Mouse (Mus musculus) activated CD4-positive, CD25-positive, alpha-beta regulatory T cell, adult 9 weeks (primary cell): ENCODE results near the gene Adarb1. TPM values are rescaled to one million over a fixed set of nuclear protein-coding genes. Genes with fewer than 3 reads are reported as not detected.

ENCODE experiments used
- polyA plus RNA-seq: library from polyadenylated mRNA; unstranded; fragments of 100-300 nt; shearing (Covaris generic); gene quantifications from one replicate; pipeline ENCODE4 v1.2.1, GENCODE M21; 2017

Adarb1 gene
- polyA plus RNA-seq: 1.1 TPM

DNA sequence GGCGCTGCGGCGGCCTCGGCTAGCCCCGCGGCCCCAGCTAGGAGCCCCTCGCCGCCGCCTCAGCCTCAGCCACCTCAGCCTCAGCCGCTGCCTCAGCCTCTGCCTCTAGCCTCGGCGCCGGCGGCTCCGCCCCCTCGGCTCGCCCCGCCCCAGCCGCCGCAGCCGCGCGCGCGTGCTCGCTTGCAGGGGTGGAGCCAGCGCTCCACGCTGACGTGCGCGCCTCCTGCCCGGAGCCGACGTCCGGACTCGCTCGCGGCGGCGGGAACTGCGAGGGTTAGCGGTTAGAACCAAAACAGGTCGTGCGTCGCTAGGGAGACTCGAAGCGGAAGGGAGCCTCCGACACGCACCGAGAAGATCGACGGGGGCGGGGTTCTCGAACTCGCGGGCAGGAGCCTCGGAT is at the start of gene Adarb1:
Gene Adarb1 (minus strand): TSS at position 133 of the 400 bp plus-strand sequence.

GRCm38 (mm10) chr10:77258704-77259621 is 159.1 kb downstream of the Adarb1 start, which contains the start of gene Pofut2:
Pofut2 (plus strand) TSS chr10:77259218.

Other genes starting within 250 kb of the Adarb1 start
- 47.4 TPM for gene Pofut2, start 159.1 kb downstream of the Adarb1 start, polyA plus RNA-seq
- 52.7 TPM for gene Fam207a, start 97.5 kb upstream of the Adarb1 start, polyA plus RNA-seq
- 631 TPM for gene Itgb2, start 112.0 kb upstream of the Adarb1 start, polyA plus RNA-seq
- 108 TPM for gene Pttg1ip, start 163.4 kb upstream of the Adarb1 start, polyA plus RNA-seq
- gene Sumo3, start 187.8 kb upstream of the Adarb1 start, polyA plus RNA-seq: 116 TPM
- gene Gm49325, start 187.9 kb upstream of the Adarb1 start, polyA plus RNA-seq: not detected
- 58.6 TPM for gene Ube2g2, start 204.0 kb upstream of the Adarb1 start, polyA plus RNA-seq